Mouse (Mus musculus) thymus, adult 2 months (tissue): Measurements from ENCODE around the gene Plxna1.

Experiments
- CTCF ChIP-seq: fragments of 200-500 bp; IDR thresholded peaks from 2 replicates; pipeline ENCODE4 v1.5.1; 2012; ENCODE audit warnings: mild to moderate bottlenecking, control low read depth, low read length, moderate library complexity, borderline replicate concordance; ENCODE audit not compliant: control insufficient read depth, poor library complexity, insufficient read depth; ENCODE audit errors: extremely low read depth
- POLR2A ChIP-seq: fragments of 200-500 bp; IDR thresholded peaks from 2 replicates; pipeline ENCODE4 v1.6.1; 2012; ENCODE audit warnings: mild to moderate bottlenecking, low read length, control low read depth, moderate library complexity; ENCODE audit not compliant: control insufficient read depth, poor library complexity, insufficient read depth; ENCODE audit errors: extremely low read depth

GRCm38 (mm10) chr6:89341981-89342380 is 20.4 kb downstream of the Plxna1 start:
- TF ChIP-seq POLR2A (no peak), CTCF (no peak)
